Mouse (Mus musculus): ENCODE measurements at regions not wholly inside any gene's neighbourhood (a gene's known extent, or its start where the extent isn't known, plus 50 kb on each side); places are given as distances from the start of the nearest gene placed in this dataset.

- H3K9me3 ChIP-seq (replicated peaks): no peaks in the 10 kb centered on the region
- H3K4me3 ChIP-seq (ENCODE audit: low read depth, low read length): no peak overlapping the region
- H3K4me1 ChIP-seq (ENCODE audit: insufficient read depth, low read depth, low read length): no peaks in the 10 kb centered on the region
- TF ChIP-seq GATA2 (IDR thresholded peaks at IDR 0.05; ENCODE audit: borderline replicate concordance, low read depth, low read length): no peak
- no peak for TF ChIP-seq TAL1 (conservative IDR thresholded peaks at IDR 0.05; ENCODE audit: low read depth, low read length)
- TF ChIP-seq CTCF (IDR thresholded peaks at IDR 0.05; ENCODE audit: low read depth, low read length): no peak
- no peak for TF ChIP-seq POLR2AphosphoS5 (IDR thresholded peaks at IDR 0.05; ENCODE audit: insufficient replicate concordance, low read depth, low read length)
- TF ChIP-seq GATA1 (IDR thresholded peaks at IDR 0.05; ENCODE audit: borderline replicate concordance, low read length): no peak
- no peaks in the 10 kb centered on the region for H3K27me3 ChIP-seq (ENCODE audit: insufficient read depth, low read length)
- DNase-seq (ENCODE audit: low spot score): no peak
- ATAC-seq (ENCODE audit: extremely low read depth, insufficient number of reproducible peaks, low FRiP score, poor library complexity, severe bottlenecking): no peak
- H3K36me3 ChIP-seq (replicated peaks): no peaks in the 10 kb centered on the region
Observed at GRCm38 (mm10) chr6:148513134-148513533, 68.9 kb upstream of the Tmtc1 start.

DNA sequence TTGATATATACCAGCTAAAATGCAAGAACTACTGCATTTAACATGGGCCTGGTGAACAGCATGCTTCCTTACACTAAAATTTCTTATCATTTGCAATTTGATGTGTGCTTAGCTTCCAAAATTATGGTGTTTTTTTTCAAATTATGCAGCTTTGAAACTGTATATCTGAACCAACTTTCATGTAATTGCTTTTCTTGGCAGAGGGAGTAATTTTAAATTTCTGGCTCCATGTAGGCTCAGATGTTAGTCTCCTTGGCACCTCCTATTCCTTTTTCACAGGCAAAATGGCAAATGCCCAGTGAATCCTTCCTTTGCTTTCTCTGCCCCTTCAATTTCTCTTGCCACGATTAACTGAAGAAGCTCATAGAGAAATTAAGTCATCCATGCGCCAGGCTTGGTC lies 61.1 kb upstream of the Tmtc1 start:
- no peaks in the 10 kb centered on the region for H3K4me1 ChIP-seq (ENCODE audit: insufficient read depth, low read depth, low read length)
- DNase-seq (ENCODE audit: low spot score) (no peak), ATAC-seq (ENCODE audit: extremely low read depth, insufficient number of reproducible peaks, low FRiP score, poor library complexity, severe bottlenecking) (no peak)
- TF ChIP-seq CTCF (IDR thresholded peaks at IDR 0.05; ENCODE audit: low read depth, low read length) (no peak), POLR2AphosphoS5 (IDR thresholded peaks at IDR 0.05; ENCODE audit: insufficient replicate concordance, low read depth, low read length) (no peak), TAL1 (conservative IDR thresholded peaks at IDR 0.05; ENCODE audit: low read depth, low read length) (no peak), GATA1 (IDR thresholded peaks at IDR 0.05; ENCODE audit: borderline replicate concordance, low read length) (no peak), GATA2 (IDR thresholded peaks at IDR 0.05; ENCODE audit: borderline replicate concordance, low read depth, low read length) (no peak)
- no peaks in the 10 kb centered on the region for H3K27me3 ChIP-seq (ENCODE audit: insufficient read depth, low read length)
- no peak overlapping the region for H3K4me3 ChIP-seq (ENCODE audit: low read depth, low read length)
- H3K36me3 ChIP-seq (replicated peaks): no peaks in the 10 kb centered on the region
- H3K9me3 ChIP-seq (replicated peaks): no peaks in the 10 kb centered on the region

GRCm38 (mm10) chr6:148500251-148501179 lies 56.3 kb upstream of the Tmtc1 start:
- Histone ChIP-seq H3K9me3 (replicated peaks) (no peaks in the 10 kb centered on the region), H3K27me3 (ENCODE audit: insufficient read depth, low read length) (no peaks in the 10 kb centered on the region), H3K4me3 (ENCODE audit: low read depth, low read length) (no peak overlapping the region), H3K4me1 (ENCODE audit: insufficient read depth, low read depth, low read length) (no peaks in the 10 kb centered on the region), H3K36me3 (replicated peaks) (no peaks in the 10 kb centered on the region)
- TF ChIP-seq GATA1 (IDR thresholded peaks at IDR 0.05; ENCODE audit: borderline replicate concordance, low read length) (no peak), CTCF (IDR thresholded peaks at IDR 0.05; ENCODE audit: low read depth, low read length) (no peak), TAL1 (conservative IDR thresholded peaks at IDR 0.05; ENCODE audit: low read depth, low read length) (no peak), POLR2AphosphoS5 (IDR thresholded peaks at IDR 0.05; ENCODE audit: insufficient replicate concordance, low read depth, low read length) (no peak), GATA2 (IDR thresholded peaks at IDR 0.05; ENCODE audit: borderline replicate concordance, low read depth, low read length) (no peak)
- no peak for ATAC-seq (ENCODE audit: extremely low read depth, insufficient number of reproducible peaks, low FRiP score, poor library complexity, severe bottlenecking)
- no peak for DNase-seq (ENCODE audit: low spot score)
